Mouse (Mus musculus): ENCODE measurements around the gene Aoah. TPM values are rescaled to one million over a fixed set of nuclear protein-coding genes. Genes with fewer than 3 reads are reported as not detected.

Gene Aoah
- total RNA-seq, 2 experiments from 2014 or later = 0.30 to 0.78 TPM

GRCm38 (mm10) chr13:20901634-20902135 lies 107.8 kb downstream of the Aoah start:
- DNase-seq (ENCODE audit: low spot score in 2 of 2) = peak in 1 of 2 experiments; percentile 16
- intact Hi-C loops (cut with DNase I) = no loop called here

- DNase-seq (ENCODE audit: low spot score in 2 of 2) = no peak
- intact Hi-C loops (cut with DNase I) = no loop called here
Observed at GRCm38 (mm10) chr13:20904118-20904517, 110.2 kb downstream of the Aoah start.

- DNase-seq (ENCODE audit: low spot score in 2 of 2) = no peak
- intact Hi-C loops (cut with DNase I) = no loop called here
Observed at GRCm38 (mm10) chr13:20905195-20905594, 111.3 kb downstream of the Aoah start.

GRCm38 (mm10) chr13:20916698-20917511 lies 123.0 kb downstream of the Aoah start:
- DNase-seq (ENCODE audit: low spot score in 2 of 2) = peak in 1 of 2 experiments; percentile 26
- intact Hi-C loops (cut with DNase I) = no loop called here

- intact Hi-C loops (cut with DNase I) = no loop called here
- no peak for DNase-seq (ENCODE audit: low spot score in 2 of 2)
Observed at GRCm38 (mm10) chr13:20920401-20920800, 126.5 kb downstream of the Aoah start.

- DNase-seq (ENCODE audit: low spot score in 2 of 2) = no peak
- intact Hi-C loops (cut with DNase I) = loop anchor here (5.0 to 10.0 kb wide), 2 partner anchors 461 to 624 kb away; no protein-coding TSS in a partner anchor
Observed at GRCm38 (mm10) chr13:20936016-20936415, 142.1 kb downstream of the Aoah start.

- DNase-seq (ENCODE audit: low spot score in 2 of 2) = peak; percentile 17 to 43
- intact Hi-C loops (cut with DNase I) = loop anchor here (5.0 to 10.0 kb wide), 2 partner anchors 463 to 625 kb away; no protein-coding TSS in a partner anchor
Observed at GRCm38 (mm10) chr13:20937452-20937851, 143.5 kb downstream of the Aoah start.

GRCm38 (mm10) chr13:20939099-20939498 lies 145.2 kb downstream of the Aoah start:
- intact Hi-C loops (cut with DNase I) = loop anchor here (5.0 to 10.0 kb wide), 2 partner anchors 464 to 627 kb away; no protein-coding TSS in a partner anchor
- no peak for DNase-seq (ENCODE audit: low spot score in 2 of 2)

GRCm38 (mm10) chr13:20940389-20940788 lies 146.5 kb downstream of the Aoah start:
- DNase-seq (ENCODE audit: low spot score in 2 of 2) = peak; percentile 5 to 10
- intact Hi-C loops (cut with DNase I) = loop anchor here (5.0 kb wide), 2 partner anchors 92 to 643 kb away; no protein-coding TSS in a partner anchor

- intact Hi-C loops (cut with DNase I) = loop anchor here (5.0 kb wide), 2 partner anchors 91 to 644 kb away; no protein-coding TSS in a partner anchor
- no peak for DNase-seq (ENCODE audit: low spot score in 2 of 2)
Observed at GRCm38 (mm10) chr13:20941707-20942106, 147.8 kb downstream of the Aoah start.

GRCm38 (mm10) chr13:20963086-20963485 lies 169.2 kb downstream of the Aoah start:
- intact Hi-C loops (cut with DNase I) = no loop called here
- DNase-seq (ENCODE audit: low spot score in 2 of 2) = no peak

- peak; percentile 13 to 39 for DNase-seq (ENCODE audit: low spot score in 2 of 2)
Observed at GRCm38 (mm10) chr13:20981234-20982230, 187.6 kb downstream of the Aoah start.

GRCm38 (mm10) chr13:20985510-20985909 lies 191.6 kb downstream of the Aoah start:
- intact Hi-C loops (cut with DNase I) = no loop called here
- no peak for DNase-seq (ENCODE audit: low spot score in 2 of 2)

More at GRCm38 (mm10) chr13:20981234-20982230, 187.6 kb downstream of the Aoah start:
- intact Hi-C loops (cut with DNase I) = no loop called here

- no peak for DNase-seq (ENCODE audit: low spot score in 2 of 2)
- intact Hi-C loops (cut with DNase I) = no loop called here
Observed at GRCm38 (mm10) chr13:20985961-20986360, 192.0 kb downstream of the Aoah start.

- intact Hi-C loops (cut with DNase I) = no loop called here
- no peak for DNase-seq (ENCODE audit: low spot score in 2 of 2)
Observed at GRCm38 (mm10) chr13:21005238-21005637, 211.3 kb downstream of the Aoah start.

GRCm38 (mm10) chr13:21005642-21006320 lies 211.9 kb downstream of the Aoah start:
- no peak for DNase-seq (ENCODE audit: low spot score in 2 of 2)
- intact Hi-C loops (cut with DNase I) = no loop called here

- intact Hi-C loops (cut with DNase I) = no loop called here
- no peak for DNase-seq (ENCODE audit: low spot score in 2 of 2)
Observed at GRCm38 (mm10) chr13:21006321-21006653, 212.4 kb downstream of the Aoah start.

GRCm38 (mm10) chr13:21013659-21014058 lies 219.7 kb downstream of the Aoah start:
- intact Hi-C loops (cut with DNase I) = no loop called here
- DNase-seq (ENCODE audit: low spot score in 2 of 2) = no peak

- DNase-seq (ENCODE audit: low spot score in 2 of 2) = peak in 1 of 2 experiments; percentile 25
- intact Hi-C loops (cut with DNase I) = no loop called here
Observed at GRCm38 (mm10) chr13:21024831-21025230, 230.9 kb downstream of the Aoah start.

Data from left cerebral cortex, postnatal 25 days (tissue).